Mouse (Mus musculus) limb, embryonic 10.5 days (tissue): ENCODE results near the gene 4933415A04Rik. TPM values are rescaled to one million over a fixed set of nuclear protein-coding genes. Genes with fewer than 3 reads are reported as not detected.

Source experiments
- DNase-seq: peaks from one replicate; pipeline ENCODE4 v3.0.0-alpha.2; 2017; ENCODE audit warnings: low spot score
- H3K27ac ChIP-seq: fragments of 300-500 bp; sonication (generic); 2 replicates; pipeline ENCODE4 v1.5.1; 2016; ENCODE audit warnings: mild to moderate bottlenecking
- H3K27me3 ChIP-seq: fragments of 300-500 bp; sonication (generic); 2 replicates; pipeline ENCODE4 v1.6.1; 2016; ENCODE audit warnings: low read depth, mild to moderate bottlenecking; ENCODE audit not compliant: poor library complexity, severe bottlenecking
- H3K36me3 ChIP-seq: fragments of 300-500 bp; sonication (generic); 2 replicates; pipeline ENCODE4 v1.6.1; 2016; ENCODE audit warnings: mild to moderate bottlenecking, moderate library complexity
- H3K4me1 ChIP-seq: fragments of 300-500 bp; sonication (generic); 2 replicates; pipeline ENCODE4 v1.6.1; 2016
- H3K4me3 ChIP-seq: fragments of 300-500 bp; sonication (generic); 2 replicates; pipeline ENCODE4 v1.5.1; 2016; ENCODE audit warnings: mild to moderate bottlenecking, moderate library complexity
- H3K9me3 ChIP-seq: fragments of 300-500 bp; sonication (generic); replicated peaks from 2 replicates; pipeline ENCODE4 v1.6.1; 2016; ENCODE audit warnings: mild to moderate bottlenecking
- WGBS: fragments of 180-500 bp; shearing (Covaris S2); methylation state at CpG from one replicate; pipeline ENCODE4 v1.1.7; 2016; 5-methylcytosine and 5-hydroxymethylcytosine counted together
- polyA plus RNA-seq: library from polyadenylated mRNA; unstranded; fragments of >200 nt; fragmentation: Nextera tagmentation; extraction: Ambion mirVana; gene quantifications from 2 replicates; pipeline ENCODE4 v1.2.1, GENCODE M21; 2016

4933415A04Rik gene
- polyA plus RNA-seq, 1 experiment from 2014 or later: 9.7 TPM

- DNase-seq: no peak
- peaks cover 68% of the 10 kb centered on the region for H3K36me3 ChIP-seq
- no peak overlapping the region for H3K27ac ChIP-seq
- H3K4me1 ChIP-seq: peaks cover 18% of the 10 kb centered on the region
- H3K9me3 ChIP-seq: no peaks in the 10 kb centered on the region
- H3K4me3 ChIP-seq: no peak overlapping the region
- 89% methylated on average over 11 of the region's 11 CpGs for WGBS
- H3K27me3 ChIP-seq: no peaks in the 10 kb centered on the region
Measured at GRCm38 (mm10) chr11:43556538-43556937, 30.3 kb upstream of the 4933415A04Rik start.

GRCm38 (mm10) chr11:43559515-43560292 is 27.1 kb upstream of the 4933415A04Rik start:
- Histone ChIP-seq H3K4me3 (no peak overlapping the region), H3K27ac (peak overlapping the region; percentile 25; the same call in 1 of the 2 replicates), H3K27me3 (no peaks in the 10 kb centered on the region), H3K4me1 (peaks cover 15% of the 10 kb centered on the region), H3K36me3 (peaks cover 87% of the 10 kb centered on the region), H3K9me3 (no peaks in the 10 kb centered on the region)
- 20% methylated on average over 6 of the region's 6 CpGs for WGBS
- no peak for DNase-seq

- Histone ChIP-seq H3K36me3 (peaks cover 67% of the 10 kb centered on the region), H3K9me3 (no peaks in the 10 kb centered on the region), H3K4me3 (no peak overlapping the region), H3K4me1 (peaks cover 39% of the 10 kb centered on the region), H3K27ac (peak overlapping the region; percentile 25; the same call in 1 of the 2 replicates), H3K27me3 (no peaks in the 10 kb centered on the region)
- WGBS: 78% methylated on average over 10 of the region's 10 CpGs
- no peak for DNase-seq
Measured at GRCm38 (mm10) chr11:43563654-43564244, 23.1 kb upstream of the 4933415A04Rik start.

- 11% methylated on average over 2 of the region's 2 CpGs for WGBS
- H3K27me3 ChIP-seq: no peaks in the 10 kb centered on the region
- peak overlapping the region; percentile 67 for H3K27ac ChIP-seq
- no peaks in the 10 kb centered on the region for H3K9me3 ChIP-seq
- no peak for DNase-seq
- no peak overlapping the region for H3K4me3 ChIP-seq
- H3K4me1 ChIP-seq: peaks cover 32% of the 10 kb centered on the region
- H3K36me3 ChIP-seq: peaks cover 65% of the 10 kb centered on the region
Measured at GRCm38 (mm10) chr11:43565414-43565813, 21.4 kb upstream of the 4933415A04Rik start.

GRCm38 (mm10) chr11:43565852-43566251 is 21.0 kb upstream of the 4933415A04Rik start:
- no peak for DNase-seq
- WGBS: 3% methylated on average over 8 of the region's 8 CpGs
- H3K36me3 ChIP-seq: peaks cover 64% of the 10 kb centered on the region
- H3K27ac ChIP-seq: peak overlapping the region; percentile 67
- no peaks in the 10 kb centered on the region for H3K27me3 ChIP-seq
- peaks cover 32% of the 10 kb centered on the region for H3K4me1 ChIP-seq
- no peak overlapping the region for H3K4me3 ChIP-seq
- no peaks in the 10 kb centered on the region for H3K9me3 ChIP-seq

- DNase-seq: no peak
- Histone ChIP-seq H3K4me3 (no peak overlapping the region), H3K4me1 (peaks cover 32% of the 10 kb centered on the region), H3K27ac (peak overlapping the region; percentile 67), H3K36me3 (peaks cover 60% of the 10 kb centered on the region), H3K27me3 (no peaks in the 10 kb centered on the region), H3K9me3 (no peaks in the 10 kb centered on the region)
- 66% methylated on average over 5 of the region's 5 CpGs for WGBS
Measured at GRCm38 (mm10) chr11:43566696-43567095, 20.1 kb upstream of the 4933415A04Rik start.

- no peak overlapping the region for H3K27ac ChIP-seq
- no peaks in the 10 kb centered on the region for H3K9me3 ChIP-seq
- DNase-seq: no peak
- peaks cover 58% of the 10 kb centered on the region for H3K36me3 ChIP-seq
- 70% methylated on average over 5 of the region's 5 CpGs for WGBS
- peaks cover 30% of the 10 kb centered on the region for H3K4me1 ChIP-seq
- H3K4me3 ChIP-seq: no peak overlapping the region
- no peaks in the 10 kb centered on the region for H3K27me3 ChIP-seq
Measured at GRCm38 (mm10) chr11:43568263-43568662, 18.6 kb upstream of the 4933415A04Rik start.

GRCm38 (mm10) chr11:43569188-43569587 is 17.7 kb upstream of the 4933415A04Rik start:
- H3K4me1 ChIP-seq: peaks cover 24% of the 10 kb centered on the region
- H3K4me3 ChIP-seq: no peak overlapping the region
- H3K27me3 ChIP-seq: no peaks in the 10 kb centered on the region
- peaks cover 59% of the 10 kb centered on the region for H3K36me3 ChIP-seq
- peak overlapping the region; percentile 51; the same call in 1 of the 2 replicates for H3K27ac ChIP-seq
- WGBS: 88% methylated on average over 5 of the region's 5 CpGs
- no peaks in the 10 kb centered on the region for H3K9me3 ChIP-seq
- DNase-seq: no peak

GRCm38 (mm10) chr11:43569595-43569994 is 17.2 kb upstream of the 4933415A04Rik start:
- peaks cover 56% of the 10 kb centered on the region for H3K36me3 ChIP-seq
- peaks cover 24% of the 10 kb centered on the region for H3K4me1 ChIP-seq
- no peaks in the 10 kb centered on the region for H3K9me3 ChIP-seq
- WGBS: 83% methylated on average over 11 of the region's 11 CpGs
- H3K4me3 ChIP-seq: no peak overlapping the region
- peak overlapping the region; percentile 51; the same call in 1 of the 2 replicates for H3K27ac ChIP-seq
- no peaks in the 10 kb centered on the region for H3K27me3 ChIP-seq
- DNase-seq: no peak

- Histone ChIP-seq H3K27ac (peak overlapping the region; percentile 83), H3K27me3 (no peaks in the 10 kb centered on the region), H3K9me3 (no peaks in the 10 kb centered on the region), H3K4me1 (peaks cover 14% of the 10 kb centered on the region), H3K4me3 (0 out of 2 replicates have a peak overlapping the region, but pooled peaks have one; percentile 14), H3K36me3 (peaks cover 56% of the 10 kb centered on the region)
- DNase-seq: no peak
- 19% methylated on average over 3 of the region's 3 CpGs for WGBS
Measured at GRCm38 (mm10) chr11:43575061-43575375, 11.8 kb upstream of the 4933415A04Rik start.

GRCm38 (mm10) chr11:43575376-43576151 is 11.3 kb upstream of the 4933415A04Rik start:
- Histone ChIP-seq H3K27ac (peak overlapping the region; percentile 83), H3K4me3 (0 out of 2 replicates have a peak overlapping the region, but pooled peaks have one; percentile 14), H3K27me3 (no peaks in the 10 kb centered on the region), H3K4me1 (peaks cover 14% of the 10 kb centered on the region), H3K36me3 (peaks cover 56% of the 10 kb centered on the region), H3K9me3 (no peaks in the 10 kb centered on the region)
- peak; percentile 50 for DNase-seq
- WGBS: 7% methylated on average over 9 of the region's 9 CpGs

- H3K36me3 ChIP-seq: peaks cover 64% of the 10 kb centered on the region
- DNase-seq: no peak
- no peak overlapping the region for H3K27ac ChIP-seq
- 55% methylated on average over 11 of the region's 11 CpGs for WGBS
- H3K4me1 ChIP-seq: peaks cover 14% of the 10 kb centered on the region
- no peak overlapping the region for H3K4me3 ChIP-seq
- no peaks in the 10 kb centered on the region for H3K9me3 ChIP-seq
- H3K27me3 ChIP-seq: no peaks in the 10 kb centered on the region
Measured at GRCm38 (mm10) chr11:43577713-43578478, 8.9 kb upstream of the 4933415A04Rik start.
